Mouse (Mus musculus) monocyte, adult 59 days (primary cell): ENCODE data around the gene Nfe2l2. TPM values are rescaled to one million over a fixed set of nuclear protein-coding genes. Genes with fewer than 3 reads are reported as not detected.

Experiments
- total RNA-seq, 2 experiments: library from RNA; stranded (reverse); gene quantifications; one replicate each; pipeline ENCODE4 v1.2.4; 2023

Gene Nfe2l2
- total RNA-seq = 100 to 1,000 TPM; 266 to 284 TPM

GRCm38 (mm10) chr2:75704234-75705161 lies at the start of gene Nfe2l2:
Gene Nfe2l2 (minus strand): TSS chr2:75704641.

GRCm38 (mm10) chr2:75658727-75659628 lies 45.5 kb downstream of the Nfe2l2 start, which contains the start of gene Hnrnpa3:
Gene Hnrnpa3 (plus strand): TSS chr2:75659261.

Other genes starting within 250 kb of the Nfe2l2 start
- 100 to 1,000 TPM; 463 to 488 TPM for gene Hnrnpa3, start 45.4 kb downstream of the Nfe2l2 start, total RNA-seq
- 10 to 100 TPM; 68.2 to 70.4 TPM for gene Agps, start 127.5 kb upstream of the Nfe2l2 start, total RNA-seq
- gene Ttc30b, start 233.9 kb upstream of the Nfe2l2 start, total RNA-seq = 1 to 10 TPM; 2.0 to 2.1 TPM